Mouse (Mus musculus): ENCODE measurements around the gene Cfap74. TPM values are rescaled to one million over a fixed set of nuclear protein-coding genes. Genes with fewer than 3 reads are reported as not detected.
"Not testable (repeated sequence)": the region's sequence is repeated elsewhere in the genome, so short reads cannot be mapped to it uniquely, and the experiment has no call there.

Gene Cfap74
- polyA plus RNA-seq, 1 experiment from 2014 or later = 4.4 TPM

- H3K4me3 ChIP-seq (ENCODE audit: low read depth, low read length) = no peak overlapping the region
- DNase-seq (ENCODE audit: low spot score) (no peak), ATAC-seq (ENCODE audit: low read depth) (no peak)
- no peak overlapping the region for H3K27ac ChIP-seq (replicated peaks; ENCODE audit: low read depth, low read length)
- 87% methylated on average over 3 of the region's 3 CpGs for WGBS
- no peaks in the 10 kb centered on the region for H3K4me1 ChIP-seq (ENCODE audit: control insufficient read depth, insufficient read depth, low read length)
- H3K9ac ChIP-seq (ENCODE audit: low read depth, low read length) = no peak overlapping the region
- no peaks in the 10 kb centered on the region for H3K27me3 ChIP-seq (replicated peaks; ENCODE audit: control insufficient read depth, insufficient read depth, low read length)
- H3K4me2 ChIP-seq (ENCODE audit: low read depth, low read length) = no peak overlapping the region
- no peaks in the 10 kb centered on the region for H3K9me3 ChIP-seq (ENCODE audit: control insufficient read depth, low read length)
- no peaks in the 10 kb centered on the region for H3K36me3 ChIP-seq (ENCODE audit: control insufficient read depth, insufficient read depth, low read length)
Measured at GRCm38 (mm10) chr4:155420137-155420536, 11.1 kb downstream of the Cfap74 start.

GRCm38 (mm10) chr4:155421412-155422370 lies 12.7 kb downstream of the Cfap74 start:
- not testable (repeated sequence) for H3K4me3 ChIP-seq (ENCODE audit: low read depth, low read length); H3K9ac ChIP-seq (ENCODE audit: low read depth, low read length); H3K4me1 ChIP-seq (ENCODE audit: control insufficient read depth, insufficient read depth, low read length); DNase-seq (ENCODE audit: low spot score); H3K27ac ChIP-seq (replicated peaks; ENCODE audit: low read depth, low read length); H3K9me3 ChIP-seq (ENCODE audit: control insufficient read depth, low read length); H3K27me3 ChIP-seq (replicated peaks; ENCODE audit: control insufficient read depth, insufficient read depth, low read length); H3K4me2 ChIP-seq (ENCODE audit: low read depth, low read length); H3K36me3 ChIP-seq (ENCODE audit: control insufficient read depth, insufficient read depth, low read length); ATAC-seq (ENCODE audit: low read depth)
- WGBS = 79% methylated on average over 20 of the region's 30 CpGs

DNA sequence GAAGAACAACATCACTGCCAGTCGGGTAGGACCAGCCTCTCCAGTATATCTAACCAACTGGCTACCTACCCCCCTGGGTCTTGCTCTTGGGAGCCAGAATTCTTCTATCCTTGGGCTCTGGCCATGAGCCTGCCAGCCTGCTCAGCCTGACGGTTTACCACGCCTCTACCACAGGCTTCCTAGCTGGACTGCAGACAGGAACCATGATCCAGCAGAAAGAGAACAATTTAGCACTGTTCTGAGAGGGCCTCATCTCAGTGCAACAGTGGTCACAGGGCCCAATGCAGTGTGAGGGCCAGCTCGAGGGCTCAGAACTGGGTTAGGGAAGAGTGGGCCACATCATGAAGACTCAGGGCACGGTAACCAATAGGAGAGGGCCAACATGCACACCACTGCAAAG lies 15.0 kb downstream of the Cfap74 start:
- H3K9me3 ChIP-seq (ENCODE audit: control insufficient read depth, low read length) = no peaks in the 10 kb centered on the region
- ATAC-seq (ENCODE audit: low read depth) (no peak), DNase-seq (ENCODE audit: low spot score) (no peak)
- no peak overlapping the region for H3K27ac ChIP-seq (replicated peaks; ENCODE audit: low read depth, low read length)
- H3K4me2 ChIP-seq (ENCODE audit: low read depth, low read length) = no peak overlapping the region
- no peak overlapping the region for H3K9ac ChIP-seq (ENCODE audit: low read depth, low read length)
- H3K4me3 ChIP-seq (ENCODE audit: low read depth, low read length) = no peak overlapping the region
- no peaks in the 10 kb centered on the region for H3K36me3 ChIP-seq (ENCODE audit: control insufficient read depth, insufficient read depth, low read length)
- H3K27me3 ChIP-seq (replicated peaks; ENCODE audit: control insufficient read depth, insufficient read depth, low read length) = no peaks in the 10 kb centered on the region
- 66% methylated on average over 5 of the region's 5 CpGs for WGBS
- H3K4me1 ChIP-seq (ENCODE audit: control insufficient read depth, insufficient read depth, low read length) = no peaks in the 10 kb centered on the region

DNA sequence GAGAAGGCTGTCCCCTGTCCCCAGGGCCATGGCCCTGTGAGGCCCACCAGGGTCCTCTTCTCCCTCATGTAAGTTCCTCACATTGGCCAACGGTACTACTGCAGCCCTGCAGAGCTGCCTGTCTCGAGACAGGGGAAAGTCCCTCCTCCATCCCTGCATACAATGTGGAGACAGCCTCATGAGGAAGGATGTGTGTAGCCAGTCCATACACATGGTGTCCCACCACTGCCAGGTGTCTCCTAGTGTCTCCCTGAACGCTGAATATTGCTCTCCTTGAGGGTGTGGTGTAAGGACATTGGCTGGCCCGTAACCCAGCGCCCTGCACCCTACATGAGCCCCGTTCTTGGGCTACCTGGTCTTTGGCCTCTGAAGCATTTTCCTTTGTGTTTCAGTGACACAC lies 17.3 kb downstream of the Cfap74 start:
- H3K27ac ChIP-seq (replicated peaks; ENCODE audit: low read depth, low read length) = no peak overlapping the region
- WGBS = 82% methylated on average over 6 of the region's 6 CpGs
- H3K27me3 ChIP-seq (replicated peaks; ENCODE audit: control insufficient read depth, insufficient read depth, low read length) = no peaks in the 10 kb centered on the region
- H3K4me2 ChIP-seq (ENCODE audit: low read depth, low read length) = no peak overlapping the region
- no peaks in the 10 kb centered on the region for H3K36me3 ChIP-seq (ENCODE audit: control insufficient read depth, insufficient read depth, low read length)
- no peak overlapping the region for H3K9ac ChIP-seq (ENCODE audit: low read depth, low read length)
- no peak overlapping the region for H3K4me3 ChIP-seq (ENCODE audit: low read depth, low read length)
- H3K9me3 ChIP-seq (ENCODE audit: control insufficient read depth, low read length) = no peaks in the 10 kb centered on the region
- ATAC-seq (ENCODE audit: low read depth) (no peak), DNase-seq (ENCODE audit: low spot score) (no peak)
- H3K4me1 ChIP-seq (ENCODE audit: control insufficient read depth, insufficient read depth, low read length) = no peaks in the 10 kb centered on the region

GRCm38 (mm10) chr4:155428442-155428841 lies 19.5 kb downstream of the Cfap74 start:
- Histone ChIP-seq H3K9ac (ENCODE audit: low read depth, low read length) (no peak overlapping the region), H3K4me1 (ENCODE audit: control insufficient read depth, insufficient read depth, low read length) (no peaks in the 10 kb centered on the region), H3K27me3 (replicated peaks; ENCODE audit: control insufficient read depth, insufficient read depth, low read length) (no peaks in the 10 kb centered on the region), H3K9me3 (ENCODE audit: control insufficient read depth, low read length) (no peaks in the 10 kb centered on the region), H3K4me3 (ENCODE audit: low read depth, low read length) (no peak overlapping the region), H3K36me3 (ENCODE audit: control insufficient read depth, insufficient read depth, low read length) (no peaks in the 10 kb centered on the region), H3K4me2 (ENCODE audit: low read depth, low read length) (no peak overlapping the region), H3K27ac (replicated peaks; ENCODE audit: low read depth, low read length) (no peak overlapping the region)
- DNase-seq (ENCODE audit: low spot score) = no peak
- no peak for ATAC-seq (ENCODE audit: low read depth)

DNA sequence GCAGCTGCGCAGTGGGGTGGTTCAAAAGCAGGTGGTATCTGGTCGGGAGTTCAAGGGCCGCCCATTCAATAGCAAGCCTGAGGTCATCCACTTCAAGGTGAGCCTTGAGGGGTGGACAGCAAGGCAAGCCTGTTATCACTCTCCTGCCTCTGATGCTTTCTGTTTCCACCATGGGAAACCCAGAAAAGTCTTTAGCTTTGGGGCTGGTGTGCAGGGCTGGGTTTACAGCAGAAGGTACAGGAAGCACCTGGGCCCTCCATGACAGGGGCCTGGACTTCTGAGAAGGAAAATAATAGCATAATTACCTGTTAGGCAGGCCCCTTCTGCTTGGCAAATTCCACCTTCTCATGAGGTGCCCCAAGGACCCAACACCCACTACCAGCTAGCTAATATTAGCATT lies 20.2 kb downstream of the Cfap74 start:
- 81% methylated on average over 3 of the region's 3 CpGs for WGBS
- Histone ChIP-seq H3K9me3 (ENCODE audit: control insufficient read depth, low read length) (no peaks in the 10 kb centered on the region), H3K4me3 (ENCODE audit: low read depth, low read length) (no peak overlapping the region), H3K9ac (ENCODE audit: low read depth, low read length) (no peak overlapping the region), H3K27ac (replicated peaks; ENCODE audit: low read depth, low read length) (no peak overlapping the region), H3K27me3 (replicated peaks; ENCODE audit: control insufficient read depth, insufficient read depth, low read length) (no peaks in the 10 kb centered on the region), H3K4me2 (ENCODE audit: low read depth, low read length) (no peak overlapping the region), H3K4me1 (ENCODE audit: control insufficient read depth, insufficient read depth, low read length) (no peaks in the 10 kb centered on the region), H3K36me3 (ENCODE audit: control insufficient read depth, insufficient read depth, low read length) (no peaks in the 10 kb centered on the region)
- DNase-seq (ENCODE audit: low spot score) (no peak), ATAC-seq (ENCODE audit: low read depth) (no peak)

GRCm38 (mm10) chr4:155432358-155432757 lies 23.4 kb downstream of the Cfap74 start:
- Histone ChIP-seq H3K36me3 (ENCODE audit: control insufficient read depth, insufficient read depth, low read length) (no peaks in the 10 kb centered on the region), H3K9me3 (ENCODE audit: control insufficient read depth, low read length) (no peaks in the 10 kb centered on the region), H3K9ac (ENCODE audit: low read depth, low read length) (no peak overlapping the region), H3K27ac (replicated peaks; ENCODE audit: low read depth, low read length) (no peak overlapping the region), H3K4me1 (ENCODE audit: control insufficient read depth, insufficient read depth, low read length) (no peaks in the 10 kb centered on the region), H3K4me3 (ENCODE audit: low read depth, low read length) (no peak overlapping the region), H3K4me2 (ENCODE audit: low read depth, low read length) (no peak overlapping the region), H3K27me3 (replicated peaks; ENCODE audit: control insufficient read depth, insufficient read depth, low read length) (no peaks in the 10 kb centered on the region)
- 82% methylated on average over 6 of the region's 6 CpGs for WGBS
- DNase-seq (ENCODE audit: low spot score) (no peak), ATAC-seq (ENCODE audit: low read depth) (no peak)

GRCm38 (mm10) chr4:155433993-155434392 lies 25.0 kb downstream of the Cfap74 start:
- Histone ChIP-seq H3K9ac (ENCODE audit: low read depth, low read length) (no peak overlapping the region), H3K9me3 (ENCODE audit: control insufficient read depth, low read length) (no peaks in the 10 kb centered on the region), H3K4me3 (ENCODE audit: low read depth, low read length) (no peak overlapping the region), H3K4me1 (ENCODE audit: control insufficient read depth, insufficient read depth, low read length) (no peaks in the 10 kb centered on the region), H3K36me3 (ENCODE audit: control insufficient read depth, insufficient read depth, low read length) (no peaks in the 10 kb centered on the region), H3K4me2 (ENCODE audit: low read depth, low read length) (no peak overlapping the region), H3K27ac (replicated peaks; ENCODE audit: low read depth, low read length) (no peak overlapping the region), H3K27me3 (replicated peaks; ENCODE audit: control insufficient read depth, insufficient read depth, low read length) (no peaks in the 10 kb centered on the region)
- 71% methylated on average over 5 of the region's 5 CpGs for WGBS
- no peak for DNase-seq (ENCODE audit: low spot score)
- ATAC-seq (ENCODE audit: low read depth) = no peak

GRCm38 (mm10) chr4:155442808-155443207 lies 33.8 kb downstream of the Cfap74 start:
- Histone ChIP-seq H3K4me2 (ENCODE audit: low read depth, low read length) (no peak overlapping the region), H3K27me3 (replicated peaks; ENCODE audit: control insufficient read depth, insufficient read depth, low read length) (no peaks in the 10 kb centered on the region), H3K4me3 (ENCODE audit: low read depth, low read length) (no peak overlapping the region), H3K9ac (ENCODE audit: low read depth, low read length) (no peak overlapping the region), H3K27ac (replicated peaks; ENCODE audit: low read depth, low read length) (no peak overlapping the region), H3K4me1 (ENCODE audit: control insufficient read depth, insufficient read depth, low read length) (no peaks in the 10 kb centered on the region), H3K9me3 (ENCODE audit: control insufficient read depth, low read length) (no peaks in the 10 kb centered on the region), H3K36me3 (ENCODE audit: control insufficient read depth, insufficient read depth, low read length) (no peaks in the 10 kb centered on the region)
- 70% methylated on average over 3 of the region's 3 CpGs for WGBS
- no peak for ATAC-seq (ENCODE audit: low read depth)
- no peak for DNase-seq (ENCODE audit: low spot score)
